Mouse (Mus musculus) gastrocnemius, postnatal 10 days (tissue): ENCODE results near the gene Pfas. TPM values are rescaled to one million over a fixed set of nuclear protein-coding genes. Genes with fewer than 3 reads are reported as not detected.

ENCODE experiments used
- DNase-seq: peaks from one replicate; pipeline ENCODE4 v3.0.0; 2021; ENCODE audit warnings: mixed read lengths
- long read RNA-seq, 2 experiments: library from polyadenylated mRNA; stranded (forward); transcript quantifications; one replicate each; pipeline ENCODE4 v2.0.0; 2021
- total RNA-seq, 2 experiments: library from RNA; stranded (reverse); gene quantifications; 2 replicates each; pipeline ENCODE4 v1.2.3; 2021

Pfas gene
- total RNA-seq, result 10 to 100 TPM in 1 of 2 experiments, 1 to 10 TPM in 1; 7.8 to 11.2 TPM
- long read RNA-seq, experiment 1, full-length matches to known transcripts, result 2 of 8 reads
- long read RNA-seq, experiment 1, partial matches to known transcripts, result 3 of 8 reads
- long read RNA-seq, experiment 1, other reads (novel, unspliced or antisense), result 3 of 8 reads
- long read RNA-seq, experiment 2, partial matches to known transcripts, result 1 of 3 reads
- long read RNA-seq, experiment 2, other reads (novel, unspliced or antisense), result 2 of 3 reads

- peak; percentile 89 for DNase-seq
These were observed at the start of gene Pfas for GRCm38 (mm10) chr11:69008182-69009121. Gene Pfas (minus strand): TSS chr11:69008460.

DNA sequence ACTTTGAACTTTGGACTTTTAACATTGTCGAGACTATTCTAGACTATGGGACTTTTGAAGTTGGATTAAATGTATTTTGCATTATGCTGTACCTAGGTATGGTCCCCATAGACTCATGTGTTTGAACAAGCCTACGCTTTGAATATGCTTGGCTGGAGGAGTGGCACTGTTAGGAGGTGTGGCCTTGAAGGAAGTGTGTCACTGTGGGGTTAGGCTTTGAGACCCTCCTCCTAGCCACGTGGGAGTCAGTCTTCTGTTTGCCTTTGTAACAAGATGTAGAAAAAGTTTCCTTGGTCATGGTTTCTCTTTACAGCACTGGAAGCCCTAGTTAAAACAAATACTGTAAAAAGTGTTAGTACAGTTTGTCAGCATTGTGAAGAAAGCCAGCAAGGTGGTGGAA is 45.6 kb upstream of the Pfas start:
- no peak for DNase-seq

GRCm38 (mm10) chr11:69052824-69053421 is 44.7 kb upstream of the Pfas start:
- no peak for DNase-seq

- DNase-seq, result no peak
These were observed 43.5 kb upstream of the Pfas start for GRCm38 (mm10) chr11:69051771-69052170.

- no peak for DNase-seq
These were observed 42.5 kb upstream of the Pfas start for GRCm38 (mm10) chr11:69050748-69051147.

GRCm38 (mm10) chr11:69048151-69048550 is 39.9 kb upstream of the Pfas start:
- no peak for DNase-seq

DNA sequence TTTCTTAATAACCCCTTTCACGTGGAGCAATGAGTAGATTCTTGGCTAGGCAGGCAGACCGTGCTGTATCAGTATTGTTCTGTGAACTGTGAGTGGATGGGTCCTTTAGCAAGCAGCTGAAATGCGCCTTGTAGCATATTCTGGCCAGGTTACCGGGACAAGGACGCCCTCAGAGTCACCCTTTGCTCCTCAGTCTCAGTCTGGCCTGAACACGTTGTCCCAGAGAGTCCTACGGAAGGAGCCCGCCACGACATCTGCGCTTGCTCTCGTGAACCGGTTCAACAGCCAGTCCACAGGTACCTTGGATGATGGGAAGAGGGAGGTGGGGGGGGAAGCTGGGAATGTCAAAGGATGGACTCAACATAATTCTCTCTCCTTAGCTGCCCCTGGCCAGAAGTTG is 39.3 kb upstream of the Pfas start:
- no peak for DNase-seq

- DNase-seq, result no peak
These were observed 38.1 kb upstream of the Pfas start for GRCm38 (mm10) chr11:69046395-69046774.

DNA sequence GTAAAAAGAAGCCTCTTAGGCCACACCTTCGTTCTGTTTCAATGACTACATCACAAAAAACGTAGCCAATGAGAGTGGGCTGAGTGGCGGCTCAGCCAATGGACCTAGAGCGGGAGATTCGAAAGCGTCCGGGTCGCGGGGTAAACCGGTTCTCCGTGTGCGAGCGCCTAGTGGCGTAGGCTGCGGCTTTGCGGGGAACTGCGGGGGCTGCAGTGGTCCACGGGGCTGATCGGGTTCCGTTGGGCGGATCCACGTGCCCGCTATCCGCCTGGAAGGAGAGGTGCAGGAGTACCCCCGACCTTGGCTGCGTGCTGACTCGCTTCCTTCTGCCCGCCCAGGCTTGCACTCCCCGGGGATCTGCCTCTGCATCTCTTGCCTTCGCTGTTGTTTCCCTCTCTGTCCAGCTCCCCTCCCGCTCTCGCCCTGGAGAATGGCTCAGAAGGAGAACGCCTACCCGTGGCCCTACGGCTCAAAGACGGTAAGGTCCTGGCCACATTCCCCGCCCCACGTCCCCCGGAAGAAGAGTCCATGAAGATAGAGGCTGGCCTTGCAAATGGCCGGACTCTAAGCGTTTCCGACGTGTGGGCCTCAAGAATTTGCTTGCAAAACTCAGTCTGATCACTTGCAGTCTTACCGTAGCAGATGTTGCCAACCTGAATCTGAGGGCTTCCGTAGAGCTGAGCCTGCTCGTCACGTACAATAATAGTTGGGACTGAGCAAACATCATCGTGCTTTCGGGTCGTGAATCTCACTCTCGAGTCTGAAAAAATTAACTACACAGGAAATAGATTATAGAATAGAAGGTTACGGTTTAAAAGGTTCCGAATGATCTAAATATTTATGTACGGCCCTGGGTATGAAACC is 37.5 kb upstream of the Pfas start, which contains the start of gene Aurkb:
Gene Aurkb, plus strand, starts transcription at position 117 of the 864 bp plus-strand sequence.
- peak; percentile 85 for DNase-seq

- DNase-seq, result no peak
These were observed 29.9 kb upstream of the Pfas start for GRCm38 (mm10) chr11:69038173-69038572.

- DNase-seq, result peak; percentile 61
These were observed 29.2 kb upstream of the Pfas start for GRCm38 (mm10) chr11:69037231-69038061.

- peak; percentile 68 for DNase-seq
These were observed 28.4 kb upstream of the Pfas start for GRCm38 (mm10) chr11:69036486-69037230.

DNA sequence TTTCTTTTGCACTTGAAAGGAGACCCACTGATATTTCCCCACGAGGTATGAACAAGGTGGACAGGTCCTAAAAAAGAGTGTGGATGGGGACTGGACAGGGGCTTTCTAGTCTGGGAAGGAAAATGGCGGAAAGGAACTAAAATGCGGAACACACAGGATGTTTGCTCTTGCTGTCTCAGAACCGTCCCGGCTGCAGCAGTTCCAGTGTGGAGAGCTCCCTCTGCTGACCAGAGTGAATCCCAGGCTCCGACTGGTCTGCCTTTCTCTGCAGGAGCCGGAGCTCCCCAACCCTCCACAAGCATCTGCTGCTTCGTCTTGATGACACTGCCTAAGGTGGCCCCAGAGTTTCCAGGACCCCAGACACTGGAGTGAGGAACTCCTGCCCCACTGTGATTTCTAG is 27.6 kb upstream of the Pfas start:
- DNase-seq, result peak; percentile 70

DNA sequence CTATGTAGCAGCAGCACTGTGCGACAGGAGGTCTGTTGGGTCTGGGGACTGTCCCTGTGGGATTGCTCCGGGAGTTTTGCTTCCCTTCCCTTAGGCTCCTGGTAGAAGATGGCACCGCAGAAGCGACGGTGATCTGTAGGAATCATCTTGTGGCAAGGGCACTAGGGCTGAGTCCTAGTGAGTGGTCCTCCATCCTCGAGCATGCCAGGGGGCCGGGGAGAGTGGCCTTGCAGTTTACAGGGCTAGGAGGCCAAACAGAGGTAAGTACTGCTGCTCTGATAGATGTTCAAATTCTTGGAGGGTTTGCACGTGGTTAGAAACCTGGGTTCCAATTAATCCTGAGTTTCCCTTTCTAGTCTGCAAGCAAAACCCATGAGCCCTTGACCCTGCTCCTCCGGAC is 27.2 kb upstream of the Pfas start:
- DNase-seq, result no peak

DNA sequence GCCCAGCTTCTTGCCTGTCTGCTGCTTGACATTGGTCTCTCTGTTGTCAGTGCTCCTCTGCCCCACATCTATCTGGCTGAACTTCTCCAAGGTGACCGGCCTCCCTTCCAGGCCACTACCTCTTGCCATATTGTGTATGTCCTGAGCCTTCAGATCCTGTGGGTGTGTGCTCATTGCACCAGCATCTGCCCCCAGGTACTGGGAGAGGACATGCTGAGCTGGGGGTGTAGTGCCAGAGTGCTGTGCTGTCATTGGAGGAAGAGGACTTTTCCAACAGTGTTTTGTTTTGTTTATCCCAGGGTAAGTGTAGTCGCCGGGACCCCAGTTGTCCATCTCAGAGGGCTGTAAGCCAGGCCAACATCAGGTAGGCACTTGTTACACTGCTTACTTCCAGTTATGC is 26.3 kb upstream of the Pfas start:
- no peak for DNase-seq

- no peak for DNase-seq
These were observed 25.3 kb upstream of the Pfas start for GRCm38 (mm10) chr11:69033552-69033951.

DNA sequence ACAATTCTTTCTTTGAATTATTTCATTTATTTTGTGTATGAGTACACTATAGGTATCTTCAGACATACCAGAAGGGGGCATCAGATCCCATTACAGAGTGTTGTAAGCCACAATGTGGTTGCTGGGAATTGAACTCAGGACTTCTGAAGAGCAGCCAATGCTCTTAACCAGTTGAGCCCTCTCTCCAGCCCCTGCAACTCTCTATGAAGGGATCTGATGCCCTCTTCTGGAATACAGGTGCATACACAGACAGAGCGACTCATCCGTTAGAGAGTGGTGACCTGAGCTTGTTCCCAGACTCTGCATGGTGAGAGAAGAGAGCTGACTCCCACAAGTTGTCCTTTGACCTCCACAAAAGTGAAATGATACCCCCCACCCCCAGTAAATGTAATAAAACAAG is 20.5 kb upstream of the Pfas start:
- DNase-seq, result no peak

- DNase-seq, result no peak
These were observed 18.3 kb upstream of the Pfas start for GRCm38 (mm10) chr11:69026562-69026961.

GRCm38 (mm10) chr11:69020691-69021090 is 12.4 kb upstream of the Pfas start:
- no peak for DNase-seq

DNA sequence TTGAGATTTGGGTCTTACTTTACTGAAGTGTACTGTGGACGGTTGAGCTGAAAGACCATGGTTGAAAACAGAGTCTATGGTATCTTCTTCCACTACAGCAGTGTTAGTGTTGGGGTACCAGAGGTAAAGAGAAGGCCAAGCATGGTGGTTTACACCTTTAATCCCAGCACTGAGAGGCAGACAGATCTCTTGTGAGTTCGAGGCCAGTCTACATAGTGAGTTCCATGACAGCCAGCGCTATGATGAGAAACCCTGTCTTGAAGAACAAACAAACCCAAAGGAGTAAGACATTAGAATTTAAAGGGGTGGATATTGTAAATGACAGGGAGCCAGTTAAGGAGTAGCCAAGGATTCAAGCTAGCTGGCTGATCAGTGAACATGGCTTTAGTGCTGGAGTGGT is 8.5 kb upstream of the Pfas start:
- DNase-seq, result no peak
